Mouse (Mus musculus): ENCODE measurements at regions not wholly inside any gene's neighbourhood (a gene's known extent, or its start where the extent isn't known, plus 50 kb on each side); places are given as distances from the start of the nearest gene placed in this dataset.

- DNase-seq = no peak
Observed at GRCm38 (mm10) chr2:28141975-28142374, 50.8 kb upstream of the Olfm1 start.

GRCm38 (mm10) chr2:28141556-28141955 lies 51.2 kb upstream of the Olfm1 start:
- no peak for DNase-seq

- peak; percentile 78 for DNase-seq
Observed at GRCm38 (mm10) chr2:28138583-28138982, 53.9 kb upstream of the Fcnb start.

GRCm38 (mm10) chr2:28134605-28135004 lies 49.9 kb upstream of the Fcnb start:
- DNase-seq = no peak
